Comparison of ENCODE assay signal across 10 mouse cellular contexts in genomic region chr4:59336439-59336809, GRCm38 (mm10).
DNase-seq lines count a peak whose midpoint lies in the region; ATAC-seq lines count a peak whose summit lies in the region.
"Had no signal": no experiment of that assay in that cellular context is flagged by ENCODE, and none has a peak within 500 bp of the region (broad histone marks: within the 10 kb centered on the region; RNA-seq: fewer than 3 reads in every experiment).

No protein-coding gene starts in this region.

- no peak overlapping the region for H3K4me3 ChIP-seq in heart, embryonic 16.5 days (ENCODE audit: low read length)
- no peak overlapping the region for H3K4me3 ChIP-seq in lung, embryonic 16.5 days (ENCODE audit: low read length)
- no peak overlapping the region for H3K4me3 ChIP-seq in embryonic facial prominence, embryonic 10.5 days
- H3K4me3 ChIP-seq in limb, embryonic 13.5 days: no peak overlapping the region
- H3K4me3 ChIP-seq: forebrain, embryonic 13.5 days had no signal

- no peaks in the 10 kb centered on the region for H3K36me3 ChIP-seq in heart, embryonic 16.5 days (ENCODE audit: control insufficient read depth, insufficient read depth)
- no peaks in the 10 kb centered on the region for H3K36me3 ChIP-seq in lung, embryonic 16.5 days (ENCODE audit: control insufficient read depth, insufficient read depth, low read length)
- H3K36me3 ChIP-seq in embryonic facial prominence, embryonic 10.5 days (replicated peaks): no peaks in the 10 kb centered on the region
- H3K36me3 ChIP-seq in limb, embryonic 13.5 days: no peaks in the 10 kb centered on the region

- intact Hi-C loops in heart, postnatal 25 days (cut with DNase I): loop anchor here (5.0 kb wide), 2 partner anchors 79 to 349 kb away; partner anchors contain the start of gene Ptgr1

- peaks cover 32% of the 10 kb centered on the region for H3K4me1 ChIP-seq in heart, embryonic 16.5 days (ENCODE audit: control insufficient read depth, insufficient read depth, low read length)
- H3K4me1 ChIP-seq in lung, embryonic 16.5 days (replicated peaks; ENCODE audit: control insufficient read depth, insufficient read depth, low read length): peaks cover 25% of the 10 kb centered on the region
- H3K4me1 ChIP-seq in embryonic facial prominence, embryonic 10.5 days: peaks cover 8% of the 10 kb centered on the region
- H3K4me1 ChIP-seq in limb, embryonic 13.5 days: peaks cover 38% of the 10 kb centered on the region

- no peaks in the 10 kb centered on the region for H3K27me3 ChIP-seq in heart, embryonic 16.5 days (ENCODE audit: control insufficient read depth, insufficient read depth, low read length)
- no peaks in the 10 kb centered on the region for H3K27me3 ChIP-seq in lung, embryonic 16.5 days (ENCODE audit: control insufficient read depth, insufficient read depth, low read depth, low read length)
- no peaks in the 10 kb centered on the region for H3K27me3 ChIP-seq in embryonic facial prominence, embryonic 10.5 days (replicated peaks; ENCODE audit: low read depth, poor library complexity, severe bottlenecking)
- no peaks in the 10 kb centered on the region for H3K27me3 ChIP-seq in limb, embryonic 13.5 days
- H3K27me3 ChIP-seq: forebrain, embryonic 13.5 days had no signal

- H3K9me3 ChIP-seq in heart, embryonic 16.5 days (replicated peaks; ENCODE audit: control insufficient read depth, low read length): no peaks in the 10 kb centered on the region
- no peaks in the 10 kb centered on the region for H3K9me3 ChIP-seq in lung, embryonic 16.5 days (ENCODE audit: control insufficient read depth, low read length)
- no peaks in the 10 kb centered on the region for H3K9me3 ChIP-seq in embryonic facial prominence, embryonic 10.5 days
- no peaks in the 10 kb centered on the region for H3K9me3 ChIP-seq in limb, embryonic 13.5 days
- H3K9me3 ChIP-seq: forebrain, embryonic 13.5 days had no signal

- WGBS in heart, embryonic 16.5 days: 48% methylated on average over 7 of the region's 7 CpGs
- WGBS in lung, embryonic 16.5 days: 51% methylated on average over 7 of the region's 7 CpGs
- 83% methylated on average over 7 of the region's 7 CpGs for WGBS in embryonic facial prominence, embryonic 10.5 days
- WGBS in limb, embryonic 13.5 days: 60% methylated on average over 7 of the region's 7 CpGs

- ATAC-seq in heart, embryonic 16.5 days (replicated peaks; ENCODE audit: extremely low read depth, insufficient read depth, low FRiP score): no peak
- ATAC-seq in lung, embryonic 16.5 days (ENCODE audit: low read depth): 0 out of 2 replicates have a peak, but pooled peaks have one; percentile 11
- ATAC-seq in limb, embryonic 13.5 days (ENCODE audit: low FRiP score, low read depth): no peak

- no peak overlapping the region for H3K9ac ChIP-seq in heart, embryonic 16.5 days (ENCODE audit: low read length)
- H3K9ac ChIP-seq in lung, embryonic 16.5 days (ENCODE audit: low read length): no peak overlapping the region
- peak overlapping the region; percentile 26; the same call in 1 of the 2 replicates for H3K9ac ChIP-seq in limb, embryonic 13.5 days
- H3K9ac ChIP-seq: forebrain, embryonic 13.5 days had no signal

- no peak overlapping the region for H3K4me2 ChIP-seq in heart, embryonic 16.5 days (ENCODE audit: low read depth, low read length)
- no peak overlapping the region for H3K4me2 ChIP-seq in lung, embryonic 16.5 days (ENCODE audit: low read depth, low read length)
- H3K4me2 ChIP-seq in limb, embryonic 13.5 days (replicated peaks): no peak overlapping the region
- H3K4me2 ChIP-seq: forebrain, embryonic 13.5 days had no signal

- DNase-seq in heart, postnatal 25 days (ENCODE audit: low spot score): no peak
- DNase-seq in lung, postnatal 36 days: no peak
- no peak for DNase-seq in embryonic facial prominence, embryonic 10.5 days (ENCODE audit: low spot score)
- no peak for DNase-seq in urinary bladder, postnatal 10 days (ENCODE audit: low spot score)
- DNase-seq: cerebellum, adult 9-10 months; kidney, adult 11 months had no signal

- peak overlapping the region; percentile 77 for H3K27ac ChIP-seq in heart, embryonic 16.5 days (ENCODE audit: low read length)
- H3K27ac ChIP-seq in lung, embryonic 16.5 days (ENCODE audit: low read length): peak overlapping the region; percentile 10; the same call in 1 of the 2 replicates
- 0 out of 2 replicates have a peak overlapping the region, but pooled peaks have one; percentile 1 for H3K27ac ChIP-seq in embryonic facial prominence, embryonic 10.5 days (replicated peaks)
- peak overlapping the region; percentile 64; the same call in 1 of the 2 replicates for H3K27ac ChIP-seq in limb, embryonic 13.5 days

Comparison
In these comparisons a context has a peak if more than half of its experiments do, and no peak if none do; other contexts are left out.
1. H3K27ac ChIP-seq: peak in every context shown above with its lines; median percentile 77 in heart, embryonic 16.5 days; 64 in limb, embryonic 13.5 days; 10 in lung, embryonic 16.5 days; 1 in embryonic facial prominence, embryonic 10.5 days.